Mouse (Mus musculus): Measurements from ENCODE around the gene Srebf1. TPM values are rescaled to one million over a fixed set of nuclear protein-coding genes. Genes with fewer than 3 reads are reported as not detected.
A peak's percentile ranks its signal among the peaks of the same experiment; 100 is the strongest.

Srebf1 gene
- polyA plus RNA-seq, 1 experiment = 54.1 TPM

GRCm38 (mm10) chr11:60211152-60211551 is 11.2 kb downstream of the Srebf1 start:
- no peak overlapping the region; the same call in 1 of the 2 replicates for H3K27ac ChIP-seq (ENCODE audit: insufficient read depth, low read length)
- no peak overlapping the region for H3K4me3 ChIP-seq (ENCODE audit: insufficient read depth, low read length)
- no peak for TF ChIP-seq POLR2A (IDR thresholded peaks at IDR 0.05; ENCODE audit: low read depth, low read length)
- TF ChIP-seq CTCF (IDR thresholded peaks at IDR 0.05; ENCODE audit: borderline replicate concordance, insufficient read depth, low read length) = no peak
- peaks cover 20% of the 10 kb centered on the region for H3K4me1 ChIP-seq (ENCODE audit: control insufficient read depth, insufficient read depth, low read length)

DNA sequence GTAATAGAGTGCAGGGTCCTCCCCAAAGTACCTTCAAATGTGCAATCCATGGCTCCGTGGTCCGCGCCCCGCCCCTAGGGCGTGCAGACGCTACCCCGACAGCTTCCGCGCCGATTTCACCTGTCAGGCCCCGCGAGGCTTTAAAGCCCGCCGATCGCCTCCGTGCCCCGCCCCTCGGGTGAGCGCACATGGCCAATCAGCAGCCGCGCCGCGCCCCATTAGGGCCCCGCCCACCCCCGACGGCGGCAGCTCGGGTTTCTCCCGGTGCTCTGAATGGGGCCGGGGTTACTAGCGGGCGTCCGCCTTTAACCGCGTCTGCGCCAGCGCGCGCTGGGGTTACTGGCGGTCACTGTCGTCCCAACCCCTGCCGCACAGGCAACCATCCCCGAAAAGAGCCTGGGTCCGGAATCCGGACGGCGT is 12.1 kb downstream of the Srebf1 start:
- TF ChIP-seq POLR2A (IDR thresholded peaks at IDR 0.05; ENCODE audit: low read depth, low read length) = peak; percentile 60; the same call in 1 of the 2 replicates
- TF ChIP-seq CTCF (IDR thresholded peaks at IDR 0.05; ENCODE audit: borderline replicate concordance, insufficient read depth, low read length) = no peak
- Histone ChIP-seq H3K4me3 (ENCODE audit: insufficient read depth, low read length) (peak overlapping the region; percentile 60), H3K27ac (ENCODE audit: insufficient read depth, low read length) (peak overlapping the region; percentile 2; the same call in 1 of the 2 replicates), H3K4me1 (ENCODE audit: control insufficient read depth, insufficient read depth, low read length) (peaks cover 20% of the 10 kb centered on the region)

DNA sequence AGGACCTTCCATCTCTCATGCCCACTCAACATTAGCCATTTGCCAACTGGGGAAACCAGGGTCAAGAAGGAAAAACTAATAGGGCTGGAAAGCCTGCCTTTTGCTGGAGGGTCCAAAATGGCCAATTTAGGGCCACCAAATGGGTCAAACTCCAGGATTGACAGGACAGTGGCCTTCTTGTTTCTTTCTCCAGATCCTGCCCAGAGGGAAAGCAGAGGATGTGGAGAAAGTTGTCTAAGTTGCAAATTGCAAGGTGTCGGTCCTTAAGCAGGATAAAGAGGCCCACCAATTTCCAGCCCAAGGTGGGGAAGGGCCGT is 12.5 kb downstream of the Srebf1 start:
- TF ChIP-seq POLR2A (IDR thresholded peaks at IDR 0.05; ENCODE audit: low read depth, low read length) = no peak
- no peak for TF ChIP-seq CTCF (IDR thresholded peaks at IDR 0.05; ENCODE audit: borderline replicate concordance, insufficient read depth, low read length)
- Histone ChIP-seq H3K4me1 (ENCODE audit: control insufficient read depth, insufficient read depth, low read length) (peaks cover 20% of the 10 kb centered on the region), H3K4me3 (ENCODE audit: insufficient read depth, low read length) (peak overlapping the region; percentile 60), H3K27ac (ENCODE audit: insufficient read depth, low read length) (no peak overlapping the region)

GRCm38 (mm10) chr11:60209217-60209932 is 13.0 kb downstream of the Srebf1 start:
- no peak for TF ChIP-seq CTCF (IDR thresholded peaks at IDR 0.05; ENCODE audit: borderline replicate concordance, insufficient read depth, low read length)
- no peak for TF ChIP-seq POLR2A (IDR thresholded peaks at IDR 0.05; ENCODE audit: low read depth, low read length)
- Histone ChIP-seq H3K27ac (ENCODE audit: insufficient read depth, low read length) (no peak overlapping the region), H3K4me3 (ENCODE audit: insufficient read depth, low read length) (peak overlapping the region; percentile 60), H3K4me1 (ENCODE audit: control insufficient read depth, insufficient read depth, low read length) (peaks cover 20% of the 10 kb centered on the region)

DNA sequence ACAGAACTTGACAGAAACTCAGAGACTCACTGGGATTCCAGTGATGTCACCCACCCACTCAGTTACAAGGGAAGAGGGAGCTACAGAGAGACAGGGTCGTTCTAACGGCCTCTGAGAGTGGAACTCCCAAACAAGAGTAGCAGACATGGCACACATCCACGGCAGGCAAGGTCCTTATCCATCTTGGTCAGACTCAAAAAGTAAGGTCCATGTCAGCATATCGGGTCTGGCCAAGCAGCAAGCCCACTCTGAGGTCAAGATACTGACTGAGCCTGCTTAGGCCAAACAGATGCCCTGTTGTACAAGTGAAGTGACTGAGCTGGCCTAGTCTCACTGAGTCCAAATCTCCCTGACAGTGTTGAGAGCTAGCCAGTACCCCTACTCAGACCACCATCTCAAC is 13.7 kb downstream of the Srebf1 start:
- TF ChIP-seq CTCF (IDR thresholded peaks at IDR 0.05; ENCODE audit: borderline replicate concordance, insufficient read depth, low read length) = no peak
- no peak for TF ChIP-seq POLR2A (IDR thresholded peaks at IDR 0.05; ENCODE audit: low read depth, low read length)
- peaks cover 20% of the 10 kb centered on the region for H3K4me1 ChIP-seq (ENCODE audit: control insufficient read depth, insufficient read depth, low read length)

DNA sequence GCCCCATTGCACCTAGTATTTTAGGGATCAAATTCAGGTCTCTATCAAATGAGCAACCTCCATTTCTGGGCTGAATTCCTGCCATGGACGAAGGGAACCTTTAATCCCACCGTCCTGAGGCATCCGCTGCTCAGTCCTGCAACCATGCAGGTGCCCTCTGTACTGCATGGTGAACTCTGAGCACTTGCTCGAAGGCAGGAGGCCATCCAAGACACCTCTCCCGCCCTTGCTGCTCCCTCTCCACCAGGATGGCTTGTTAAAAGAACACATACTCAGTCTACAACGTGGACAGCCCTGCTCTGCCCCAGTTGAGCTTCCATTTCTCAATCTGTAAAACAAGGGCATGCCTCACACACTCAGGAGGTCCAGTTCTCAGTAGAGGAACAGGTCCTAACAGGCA is 14.2 kb downstream of the Srebf1 start:
- Histone ChIP-seq H3K4me3 (ENCODE audit: insufficient read depth, low read length) (0 out of 2 replicates have a peak overlapping the region, but pooled peaks have one; percentile 60), H3K4me1 (ENCODE audit: control insufficient read depth, insufficient read depth, low read length) (peaks cover 20% of the 10 kb centered on the region)
- TF ChIP-seq CTCF (IDR thresholded peaks at IDR 0.05; ENCODE audit: borderline replicate concordance, insufficient read depth, low read length) (no peak), POLR2A (IDR thresholded peaks at IDR 0.05; ENCODE audit: low read depth, low read length) (no peak)

More for the DNA sequence above, 13.7 kb downstream of the Srebf1 start:
- 0 out of 2 replicates have a peak overlapping the region, but pooled peaks have one; percentile 60 for H3K4me3 ChIP-seq (ENCODE audit: insufficient read depth, low read length)
- H3K27ac ChIP-seq (ENCODE audit: insufficient read depth, low read length) = no peak overlapping the region

GRCm38 (mm10) chr11:60206207-60206606 is 16.2 kb downstream of the Srebf1 start:
- H3K4me1 ChIP-seq (ENCODE audit: control insufficient read depth, insufficient read depth, low read length) = peaks cover 16% of the 10 kb centered on the region
- H3K27ac ChIP-seq (ENCODE audit: insufficient read depth, low read length) = no peak overlapping the region
- TF ChIP-seq POLR2A (IDR thresholded peaks at IDR 0.05; ENCODE audit: low read depth, low read length) = no peak
- TF ChIP-seq CTCF (IDR thresholded peaks at IDR 0.05; ENCODE audit: borderline replicate concordance, insufficient read depth, low read length) = no peak
- no peak overlapping the region for H3K4me3 ChIP-seq (ENCODE audit: insufficient read depth, low read length)

More for the DNA sequence above, 14.2 kb downstream of the Srebf1 start:
- H3K27ac ChIP-seq (ENCODE audit: insufficient read depth, low read length) = no peak overlapping the region

GRCm38 (mm10) chr11:60205026-60205425 is 17.4 kb downstream of the Srebf1 start:
- no peak for TF ChIP-seq CTCF (IDR thresholded peaks at IDR 0.05; ENCODE audit: borderline replicate concordance, insufficient read depth, low read length)
- no peak for TF ChIP-seq POLR2A (IDR thresholded peaks at IDR 0.05; ENCODE audit: low read depth, low read length)
- Histone ChIP-seq H3K4me3 (ENCODE audit: insufficient read depth, low read length) (no peak overlapping the region), H3K27ac (ENCODE audit: insufficient read depth, low read length) (no peak overlapping the region), H3K4me1 (ENCODE audit: control insufficient read depth, insufficient read depth, low read length) (peaks cover 10% of the 10 kb centered on the region; the same call in 1 of the 2 replicates)

DNA sequence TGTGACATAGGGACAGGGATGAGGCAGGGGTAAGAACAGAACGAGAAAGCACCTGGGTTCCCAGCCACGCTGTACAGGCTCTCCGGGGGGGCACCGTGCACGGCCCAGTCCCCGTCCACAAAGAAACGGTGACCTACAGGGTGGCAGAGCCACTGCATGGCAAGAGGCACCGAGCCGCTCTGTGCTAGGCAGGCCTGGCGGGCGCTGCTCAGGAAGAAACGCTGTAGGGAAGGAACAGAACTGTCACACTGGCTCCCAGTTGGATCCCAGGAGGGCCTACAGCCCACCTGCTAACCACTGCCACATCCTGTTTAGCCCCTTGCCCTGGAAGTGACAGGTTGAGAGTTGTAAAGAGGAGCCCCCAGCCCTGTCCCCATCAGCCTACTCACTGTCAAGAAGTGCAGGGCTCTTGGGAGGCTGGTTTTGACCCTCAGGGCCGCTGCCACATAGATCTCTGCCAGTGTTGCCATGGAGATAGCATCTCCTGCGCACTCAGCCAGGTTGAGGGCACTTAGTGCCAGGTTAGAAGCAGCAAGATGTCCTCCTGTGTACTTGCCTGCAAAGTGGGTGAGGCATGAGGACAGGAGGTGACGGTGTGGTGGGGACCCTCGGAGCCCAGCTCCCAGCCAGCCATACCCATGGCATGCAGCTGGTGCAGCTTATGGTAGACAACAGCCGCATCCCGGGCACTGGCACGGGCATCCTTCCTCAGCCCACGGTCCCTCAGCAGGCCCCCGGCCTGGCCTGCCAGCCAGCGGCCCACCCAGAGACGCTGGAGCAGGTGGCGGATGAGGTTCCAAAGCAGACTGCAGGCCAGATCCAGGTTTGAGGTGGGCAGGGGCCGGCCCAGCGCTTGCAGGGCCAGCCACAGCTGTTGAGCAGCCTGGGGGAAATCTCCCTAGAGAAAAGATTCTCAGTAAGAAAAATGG is 19.4 kb downstream of the Srebf1 start:
- H3K27ac ChIP-seq (ENCODE audit: insufficient read depth, low read length) = no peak overlapping the region
- no peaks in the 10 kb centered on the region for H3K4me1 ChIP-seq (ENCODE audit: control insufficient read depth, insufficient read depth, low read length)
- TF ChIP-seq POLR2A (IDR thresholded peaks at IDR 0.05; ENCODE audit: low read depth, low read length) = no peak
- TF ChIP-seq CTCF (IDR thresholded peaks at IDR 0.05; ENCODE audit: borderline replicate concordance, insufficient read depth, low read length) = no peak
- H3K4me3 ChIP-seq (ENCODE audit: insufficient read depth, low read length) = no peak overlapping the region
